In the genomic region with DNA sequence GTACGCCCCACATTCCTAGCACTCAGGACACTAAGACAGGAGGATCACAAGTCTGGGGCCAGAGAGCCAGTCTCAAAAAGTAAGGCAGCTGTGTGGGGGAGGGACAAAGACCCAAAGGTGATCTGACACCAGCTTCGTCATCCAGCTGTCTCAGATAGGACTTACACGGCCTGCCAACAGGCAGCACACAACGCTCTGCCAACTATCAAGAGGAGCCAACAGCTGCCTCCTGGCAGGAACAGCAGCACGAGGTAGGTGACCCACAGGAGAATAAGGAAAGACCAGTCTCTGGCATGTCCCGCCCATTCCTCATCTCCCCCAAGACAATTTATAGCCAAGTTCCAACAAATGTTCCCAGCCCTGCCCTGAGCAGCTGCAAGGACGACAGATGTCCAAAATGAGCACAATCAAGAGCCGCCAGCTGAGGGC, we compare ENCODE assay signal across 8 mouse cellular contexts. TPM values are rescaled to one million over a fixed set of nuclear protein-coding genes. Genes with fewer than 3 reads are reported as not detected.
DNase-seq lines count a peak whose midpoint lies in the region; ATAC-seq and TF ChIP-seq lines count a peak whose summit lies in the region.

No protein-coding gene starts in this region.

- no peak overlapping the region for H3K4me3 ChIP-seq in hindbrain, embryonic 13.5 days
- H3K4me3 ChIP-seq in hindbrain, embryonic 10.5 days: no peak overlapping the region
- no peak overlapping the region for H3K4me3 ChIP-seq in limb, embryonic 12.5 days (replicated peaks)
- H3K4me3 ChIP-seq in layer of hippocampus, adult 2 months: no peak overlapping the region
- H3K4me3 ChIP-seq in thymus, adult 2 months (ENCODE audit: control insufficient read depth, insufficient read depth, low read length): no peak overlapping the region

- 66% methylated on average over 8 of the region's 8 CpGs for WGBS in hindbrain, embryonic 13.5 days
- 81% methylated on average over 8 of the region's 8 CpGs for WGBS in hindbrain, embryonic 10.5 days
- 51% methylated on average over 8 of the region's 8 CpGs for WGBS in limb, embryonic 12.5 days
- WGBS in thymus, adult 2 months: 88% methylated on average over 8 of the region's 8 CpGs

- no peak for DNase-seq in hindbrain, embryonic 10.5 days (ENCODE audit: low spot score)
- DNase-seq in adrenal gland, postnatal 25 days: peak; percentile 36
- DNase-seq in heart, adult 9 months (ENCODE audit: low spot score in 2 of 2): peak; percentile 85 to 86
- no peak for DNase-seq in layer of hippocampus, adult 2 months (ENCODE audit: low spot score in 2 of 2)
- no peak for DNase-seq in thymus, adult 2 months
- no peak for DNase-seq in left cerebral cortex, adult 8-10 months (ENCODE audit: low spot score in 2 of 2)

- no peaks in the 10 kb centered on the region for H3K9me3 ChIP-seq in hindbrain, embryonic 13.5 days
- no peaks in the 10 kb centered on the region for H3K9me3 ChIP-seq in hindbrain, embryonic 10.5 days
- H3K9me3 ChIP-seq in limb, embryonic 12.5 days: no peaks in the 10 kb centered on the region

- H3K36me3 ChIP-seq in hindbrain, embryonic 13.5 days: no peaks in the 10 kb centered on the region
- peaks cover 18% of the 10 kb centered on the region for H3K36me3 ChIP-seq in hindbrain, embryonic 10.5 days
- peaks cover 79% of the 10 kb centered on the region for H3K36me3 ChIP-seq in limb, embryonic 12.5 days
- no peaks in the 10 kb centered on the region for H3K36me3 ChIP-seq in thymus, adult 2 months (ENCODE audit: control insufficient read depth, insufficient read depth, low read length)

- no peak for ATAC-seq in hindbrain, embryonic 13.5 days (ENCODE audit: low FRiP score)
- ATAC-seq in limb, embryonic 12.5 days (ENCODE audit: insufficient number of reproducible peaks, insufficient read depth, low FRiP score, low TSS enrichment, low read depth): 0 out of 2 replicates have a peak, but pooled peaks have one; percentile 3

- peaks cover 37% of the 10 kb centered on the region for H3K4me1 ChIP-seq in hindbrain, embryonic 13.5 days (replicated peaks)
- H3K4me1 ChIP-seq in hindbrain, embryonic 10.5 days (replicated peaks): peaks cover 37% of the 10 kb centered on the region
- H3K4me1 ChIP-seq in limb, embryonic 12.5 days (replicated peaks): peaks cover 69% of the 10 kb centered on the region
- peaks cover 27% of the 10 kb centered on the region for H3K4me1 ChIP-seq in thymus, adult 2 months (replicated peaks; ENCODE audit: control insufficient read depth, insufficient read depth, low read length)

- H3K27ac ChIP-seq in hindbrain, embryonic 13.5 days: peak overlapping the region; percentile 23
- no peak overlapping the region for H3K27ac ChIP-seq in hindbrain, embryonic 10.5 days
- peak overlapping the region; percentile 58; the same call in 1 of the 2 replicates for H3K27ac ChIP-seq in limb, embryonic 12.5 days
- H3K27ac ChIP-seq in layer of hippocampus, adult 2 months: no peak overlapping the region
- H3K27ac ChIP-seq in thymus, adult 2 months (ENCODE audit: control insufficient read depth, insufficient read depth, low read length): no peak overlapping the region

- H3K9ac ChIP-seq in hindbrain, embryonic 13.5 days: no peak overlapping the region
- no peak overlapping the region for H3K9ac ChIP-seq in limb, embryonic 12.5 days (replicated peaks)

- no peak for TF ChIP-seq CTCF in layer of hippocampus, adult 2 months (conservative IDR thresholded peaks at IDR 0.05)
- TF ChIP-seq CTCF in thymus, adult 2 months (IDR thresholded peaks at IDR 0.05; ENCODE audit: borderline replicate concordance, control insufficient read depth, extremely low read depth, insufficient read depth, low read length, poor library complexity): no peak

- TF ChIP-seq POLR2A in thymus, adult 2 months (IDR thresholded peaks at IDR 0.05; ENCODE audit: control insufficient read depth, extremely low read depth, insufficient read depth, low read length, poor library complexity): no peak

- no peak overlapping the region for H3K4me2 ChIP-seq in hindbrain, embryonic 13.5 days
- H3K4me2 ChIP-seq in limb, embryonic 12.5 days: no peak overlapping the region

- H3K27me3 ChIP-seq in hindbrain, embryonic 13.5 days: no peaks in the 10 kb centered on the region
- no peaks in the 10 kb centered on the region for H3K27me3 ChIP-seq in hindbrain, embryonic 10.5 days (ENCODE audit: insufficient read depth, poor library complexity, severe bottlenecking)
- H3K27me3 ChIP-seq in limb, embryonic 12.5 days: no peaks in the 10 kb centered on the region
- no peaks in the 10 kb centered on the region for H3K27me3 ChIP-seq in thymus, adult 2 months (ENCODE audit: control insufficient read depth, insufficient read depth, low read length)

RNA-seq across cellular contexts. Expression of a gene that starts 9.8 kb away (rescaled TPM):
- polyA plus RNA-seq in hindbrain, embryonic 13.5 days (2015; fragmentation: Nextera tagmentation; extraction: Ambion mirVana): 12.3 and 12.5 TPM in 2 replicates
- polyA plus RNA-seq in hindbrain, embryonic 10.5 days (2016; fragmentation: Nextera tagmentation; extraction: Ambion mirVana): 17.3 and 20.8 TPM in 2 replicates
- total RNA-seq in adrenal gland, postnatal 25 days (2021): 84.5 and 84.9 TPM in 2 replicates
- 43.1 and 48.1 TPM in 2 replicates for polyA plus RNA-seq in limb, embryonic 12.5 days (2016; fragmentation: Nextera tagmentation; extraction: Ambion mirVana)
- total RNA-seq in layer of hippocampus, adult 2 months (2021): 10 to 100 TPM; 27.9 to 30.3 TPM
- polyA plus RNA-seq in thymus, adult 2 months (2012; rRNA removed): 27.7 and 31.8 TPM in 2 replicates
- 10 to 100 TPM; 26.6 to 27.7 (median 27.2) TPM for total RNA-seq in left cerebral cortex, adult 8-10 months (2022)

Comparison
In these comparisons a context has a peak if more than half of its experiments do, and no peak if none do; other contexts are left out.
1. H3K27ac ChIP-seq: peak in hindbrain, embryonic 13.5 days (single experiment) and limb, embryonic 12.5 days (single experiment); none in hindbrain, embryonic 10.5 days (single experiment), layer of hippocampus, adult 2 months (single experiment) and thymus, adult 2 months (single experiment).
2. DNase-seq: peak in adrenal gland, postnatal 25 days (single experiment) and heart, adult 9 months (2 of 2); none in hindbrain, embryonic 10.5 days (single experiment), layer of hippocampus, adult 2 months (0 of 2), thymus, adult 2 months (single experiment) and left cerebral cortex, adult 8-10 months (0 of 2).